Mouse (Mus musculus): ENCODE results near the gene Cdh16. TPM values are rescaled to one million over a fixed set of nuclear protein-coding genes. Genes with fewer than 3 reads are reported as not detected.

Cdh16 gene
- polyA plus RNA-seq, 1 experiment: 0.29 TPM

- H3K36me3 ChIP-seq (ENCODE audit: control insufficient read depth, insufficient read depth): no peaks in the 10 kb centered on the region
- H3K4me3 ChIP-seq: no peak overlapping the region
- H3K4me2 ChIP-seq (ENCODE audit: low read depth): peak overlapping the region; percentile 62
Measured at GRCm38 (mm10) chr8:104632486-104632885, 8.3 kb upstream of the Cdh16 start.

GRCm38 (mm10) chr8:104631975-104632374 lies 7.8 kb upstream of the Cdh16 start:
- Histone ChIP-seq H3K36me3 (ENCODE audit: control insufficient read depth, insufficient read depth) (no peaks in the 10 kb centered on the region), H3ac (ENCODE audit: control insufficient read depth, insufficient read length) (no peak overlapping the region), H3K27me3 (ENCODE audit: control insufficient read depth, insufficient read depth, insufficient read length) (no peaks in the 10 kb centered on the region), H3K79me2 (ENCODE audit: control insufficient read depth, insufficient read depth) (no peaks in the 10 kb centered on the region), H3K4me2 (ENCODE audit: low read depth) (peak overlapping the region; percentile 62), H3K4me3 (peak overlapping the region; percentile 10)
- TF ChIP-seq REST (IDR thresholded peaks at IDR 0.05; ENCODE audit: insufficient read depth, insufficient read length) (no peak), TCF12 (IDR thresholded peaks at IDR 0.05; ENCODE audit: insufficient read depth, poor library complexity, severe bottlenecking) (no peak), MYOG (IDR thresholded peaks at IDR 0.05; ENCODE audit: control insufficient read depth in 1 of 3, insufficient read depth in 1 of 3, insufficient read length in 2 of 3, low read depth in 2 of 3) (peak in 2 of 3 experiments; percentile 49 to 80), USF1 (IDR thresholded peaks at IDR 0.05; ENCODE audit: low read depth) (no peak), POLR2AphosphoS2 (IDR thresholded peaks at IDR 0.05; ENCODE audit: insufficient read length, low read depth) (no peak), MYOD1 (IDR thresholded peaks at IDR 0.05; ENCODE audit: control insufficient read depth in 1 of 3, insufficient read length in 2 of 3, low read depth in 2 of 3) (peak in 2 of 3 experiments; percentile 24 to 40)

More at GRCm38 (mm10) chr8:104632486-104632885, 8.3 kb upstream of the Cdh16 start:
- Histone ChIP-seq H3ac (ENCODE audit: control insufficient read depth, insufficient read length) (no peak overlapping the region), H3K27me3 (ENCODE audit: control insufficient read depth, insufficient read depth, insufficient read length) (no peaks in the 10 kb centered on the region), H3K79me2 (ENCODE audit: control insufficient read depth, insufficient read depth) (no peaks in the 10 kb centered on the region)
- TF ChIP-seq REST (IDR thresholded peaks at IDR 0.05; ENCODE audit: insufficient read depth, insufficient read length) (no peak), POLR2A (IDR thresholded peaks at IDR 0.05; ENCODE audit: insufficient read length, low read depth) (no peak), TCF3 (IDR thresholded peaks at IDR 0.05; ENCODE audit: insufficient read length, low read depth) (no peak), SRF (IDR thresholded peaks at IDR 0.05; ENCODE audit: control insufficient read depth, insufficient read length, low read depth) (no peak), MAX (IDR thresholded peaks at IDR 0.05; ENCODE audit: low read depth) (no peak), POLR2AphosphoS2 (IDR thresholded peaks at IDR 0.05; ENCODE audit: insufficient read length, low read depth) (no peak), USF1 (IDR thresholded peaks at IDR 0.05; ENCODE audit: low read depth) (no peak), MYOD1 (IDR thresholded peaks at IDR 0.05; ENCODE audit: control insufficient read depth in 1 of 3, insufficient read length in 2 of 3, low read depth in 2 of 3) (no peak), MYOG (IDR thresholded peaks at IDR 0.05; ENCODE audit: control insufficient read depth in 1 of 3, insufficient read depth in 1 of 3, insufficient read length in 2 of 3, low read depth in 2 of 3) (no peak), E2F4 (IDR thresholded peaks at IDR 0.05; ENCODE audit: insufficient read depth) (no peak), TCF12 (IDR thresholded peaks at IDR 0.05; ENCODE audit: insufficient read depth, poor library complexity, severe bottlenecking) (no peak)

DNA sequence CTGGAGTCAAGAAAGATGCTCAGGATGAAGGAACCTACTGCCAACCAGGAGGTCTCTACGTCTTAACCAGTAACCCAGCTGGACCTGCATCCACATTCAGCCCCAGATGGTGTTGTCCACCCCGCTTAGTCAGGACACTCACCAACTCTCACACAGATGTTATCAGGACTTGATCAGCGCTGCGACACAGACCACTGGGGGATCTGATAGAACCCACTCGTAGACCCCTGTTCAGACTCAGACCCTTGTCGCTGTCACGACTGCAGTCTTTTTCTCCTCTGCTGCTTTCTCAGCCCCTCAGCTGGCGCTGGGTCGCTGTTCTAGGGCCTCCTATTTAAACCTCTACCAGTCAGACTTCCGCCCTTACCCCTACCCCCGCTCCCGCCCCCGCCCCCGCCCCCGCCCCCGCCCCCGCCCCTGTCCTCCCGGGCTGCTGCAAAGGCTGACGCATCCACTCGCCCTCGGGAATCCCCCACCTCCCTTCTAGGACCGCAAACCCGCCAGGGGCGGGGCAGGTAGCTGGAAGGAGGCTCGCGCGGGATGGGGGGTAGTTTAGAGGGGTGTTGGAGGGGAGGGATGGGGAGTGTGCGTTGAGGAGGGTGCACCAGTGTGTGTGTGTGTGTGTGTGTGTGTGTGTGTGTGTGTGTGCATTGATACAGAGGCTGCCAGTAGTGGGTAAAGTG lies 6.9 kb upstream of the Cdh16 start, which contains the start of gene Rrad:
TSS of gene Rrad (minus strand) at position 347 of the 683 bp plus-strand sequence.
- Histone ChIP-seq H3K4me2 (ENCODE audit: low read depth) (peak within 1 kb of the TSS; percentile 79), H3K36me3 (ENCODE audit: control insufficient read depth, insufficient read depth) (no peaks in the 10 kb centered on the region), H3K27me3 (ENCODE audit: control insufficient read depth, insufficient read depth, insufficient read length) (no peaks in the 10 kb centered on the region), H3ac (ENCODE audit: control insufficient read depth, insufficient read length) (no peak within 1 kb of the TSS), H3K4me3 (peak within 1 kb of the TSS; percentile 10), H3K79me2 (ENCODE audit: control insufficient read depth, insufficient read depth) (no peaks in the 10 kb centered on the region)
- peak in 1 of 3 experiments; percentile 38 for TF ChIP-seq MYOD1 (IDR thresholded peaks at IDR 0.05; ENCODE audit: control insufficient read depth in 1 of 3, insufficient read length in 2 of 3, low read depth in 2 of 3)
- no peak for TF ChIP-seq TCF3 (IDR thresholded peaks at IDR 0.05; ENCODE audit: insufficient read length, low read depth)

DNA sequence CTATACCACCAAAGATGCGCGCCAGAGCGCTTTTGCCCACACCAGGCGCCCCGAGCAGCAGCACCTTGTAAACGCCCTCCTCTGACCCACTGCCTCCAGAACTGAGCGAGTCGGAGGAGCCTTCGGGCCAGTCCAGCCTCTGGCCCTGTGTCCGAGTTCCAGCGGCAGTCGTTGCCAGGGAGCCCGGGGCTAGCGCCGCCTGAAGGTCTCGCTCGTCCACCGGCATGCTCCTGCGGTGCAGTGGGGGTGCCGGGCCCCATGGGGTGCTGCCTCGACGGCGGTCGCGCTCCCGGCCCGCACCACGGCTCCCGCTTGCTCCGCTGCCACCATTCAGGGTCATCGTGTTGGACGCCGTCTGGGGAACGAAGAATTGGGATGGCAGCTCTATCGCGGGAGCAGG lies 6.4 kb upstream of the Cdh16 start:
- H3K4me3 ChIP-seq: peak overlapping the region; percentile 10
- TF ChIP-seq MAX (IDR thresholded peaks at IDR 0.05; ENCODE audit: low read depth) (no peak), MYOG (IDR thresholded peaks at IDR 0.05; ENCODE audit: control insufficient read depth in 1 of 3, insufficient read depth in 1 of 3, insufficient read length in 2 of 3, low read depth in 2 of 3) (peak in 1 of 3 experiments; percentile 18)

DNA sequence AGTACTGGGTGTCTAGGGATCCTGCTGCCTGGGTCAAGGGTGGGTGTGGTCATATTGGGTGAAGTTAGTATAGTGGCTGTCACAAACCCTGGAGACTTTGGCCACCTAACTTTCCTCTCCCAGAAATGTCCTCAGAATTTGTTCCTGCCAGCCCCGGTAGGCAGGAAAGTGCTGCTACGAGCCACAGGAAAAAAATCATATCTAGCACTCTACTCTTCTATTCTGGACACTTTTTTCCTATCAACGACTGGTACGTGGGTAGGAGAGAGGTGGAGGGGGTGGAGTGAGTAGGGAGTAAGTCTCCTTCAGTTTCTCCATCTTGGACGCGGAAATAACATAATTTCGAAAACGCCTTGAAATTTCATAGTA lies 5.9 kb upstream of the Cdh16 start:
- Histone ChIP-seq H3K4me3 (no peak overlapping the region), H3K36me3 (ENCODE audit: control insufficient read depth, insufficient read depth) (no peaks in the 10 kb centered on the region), H3K79me2 (ENCODE audit: control insufficient read depth, insufficient read depth) (no peaks in the 10 kb centered on the region), H3K27me3 (ENCODE audit: control insufficient read depth, insufficient read depth, insufficient read length) (no peaks in the 10 kb centered on the region), H3K4me2 (ENCODE audit: low read depth) (peak overlapping the region; percentile 79), H3ac (ENCODE audit: control insufficient read depth, insufficient read length) (no peak overlapping the region)
- TF ChIP-seq USF1 (IDR thresholded peaks at IDR 0.05; ENCODE audit: low read depth) (no peak), MAX (IDR thresholded peaks at IDR 0.05; ENCODE audit: low read depth) (no peak), E2F4 (IDR thresholded peaks at IDR 0.05; ENCODE audit: insufficient read depth) (no peak), SRF (IDR thresholded peaks at IDR 0.05; ENCODE audit: control insufficient read depth, insufficient read length, low read depth) (no peak), TCF12 (IDR thresholded peaks at IDR 0.05; ENCODE audit: insufficient read depth, poor library complexity, severe bottlenecking) (no peak), TCF3 (IDR thresholded peaks at IDR 0.05; ENCODE audit: insufficient read length, low read depth) (no peak), POLR2AphosphoS2 (IDR thresholded peaks at IDR 0.05; ENCODE audit: insufficient read length, low read depth) (no peak), POLR2A (IDR thresholded peaks at IDR 0.05; ENCODE audit: insufficient read length, low read depth) (no peak), MYOD1 (IDR thresholded peaks at IDR 0.05; ENCODE audit: control insufficient read depth in 1 of 3, insufficient read length in 2 of 3, low read depth in 2 of 3) (no peak), REST (IDR thresholded peaks at IDR 0.05; ENCODE audit: insufficient read depth, insufficient read length) (no peak), CEBPB (IDR thresholded peaks at IDR 0.05; ENCODE audit: insufficient read depth, poor library complexity, severe bottlenecking) (no peak), MYOG (IDR thresholded peaks at IDR 0.05; ENCODE audit: control insufficient read depth in 1 of 3, insufficient read depth in 1 of 3, insufficient read length in 2 of 3, low read depth in 2 of 3) (no peak)

More for the DNA sequence above, 6.4 kb upstream of the Cdh16 start:
- no peaks in the 10 kb centered on the region for H3K36me3 ChIP-seq (ENCODE audit: control insufficient read depth, insufficient read depth)
- peak overlapping the region; percentile 79 for H3K4me2 ChIP-seq (ENCODE audit: low read depth)
- no peaks in the 10 kb centered on the region for H3K27me3 ChIP-seq (ENCODE audit: control insufficient read depth, insufficient read depth, insufficient read length)
- no peak overlapping the region for H3ac ChIP-seq (ENCODE audit: control insufficient read depth, insufficient read length)
- H3K79me2 ChIP-seq (ENCODE audit: control insufficient read depth, insufficient read depth): no peaks in the 10 kb centered on the region
